Mouse (Mus musculus): ENCODE measurements around the gene Gprc6a.

DNA sequence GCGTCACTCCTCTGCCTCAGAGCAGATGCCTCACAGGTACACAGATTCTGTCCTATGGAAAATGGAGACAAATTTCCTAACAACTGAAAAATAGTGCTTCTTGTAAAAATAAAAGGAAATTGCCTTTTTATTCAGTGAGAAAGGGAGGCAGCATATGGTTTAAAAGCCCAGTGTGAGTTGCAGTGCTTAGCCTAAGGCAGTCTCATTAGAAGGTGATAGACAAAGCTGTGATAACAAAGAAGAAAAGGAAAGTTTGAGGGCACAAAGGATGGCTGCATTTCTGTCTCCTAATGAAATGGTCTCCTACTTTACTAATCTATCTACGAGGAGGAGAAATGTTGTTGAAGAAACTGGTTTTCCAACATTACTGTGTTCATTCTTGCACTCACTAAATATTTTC lies 12.7 kb downstream of the Gprc6a start:
- TF ChIP-seq CTCF (IDR thresholded peaks at IDR 0.05; ENCODE audit: borderline replicate concordance, extremely low read depth, insufficient read depth, insufficient read length) (no peak), POLR2A (IDR thresholded peaks at IDR 0.05; ENCODE audit: borderline replicate concordance, extremely low read depth, insufficient read depth, insufficient read length, poor library complexity, severe bottlenecking) (no peak)

Data from brain, embryonic 14.5 days (tissue).